Mouse (Mus musculus) intestine, postnatal 0 days (tissue): Measurements from ENCODE around the gene Aktip. TPM values are rescaled to one million over a fixed set of nuclear protein-coding genes. Genes with fewer than 3 reads are reported as not detected.

ENCODE experiments used
- ATAC-seq: fragments of 200-750 bp; cut with Nextera tagmentation; 2 replicates; pipeline ENCODE4 v1.8.0; 2017; ENCODE audit warnings: mild to moderate bottlenecking, moderate TSS enrichment, moderate library complexity
- H3K27ac ChIP-seq: fragments of 300-500 bp; sonication (generic); 2 replicates; pipeline ENCODE4 v1.5.1; 2014; ENCODE audit warnings: mild to moderate bottlenecking, low read depth, low read length, moderate library complexity
- H3K27me3 ChIP-seq: fragments of 300-500 bp; sonication (generic); replicated peaks from 2 replicates; pipeline ENCODE4 v1.6.1; 2014; ENCODE audit warnings: low read length, mixed read lengths; ENCODE audit not compliant: control insufficient read depth, insufficient read depth
- H3K36me3 ChIP-seq: fragments of 300-500 bp; sonication (generic); 2 replicates; pipeline ENCODE4 v1.6.1; 2014; ENCODE audit warnings: mild to moderate bottlenecking, moderate library complexity; ENCODE audit not compliant: control insufficient read depth, insufficient read depth
- H3K4me1 ChIP-seq: fragments of 300-500 bp; sonication (generic); replicated peaks from 2 replicates; pipeline ENCODE4 v1.6.1; 2014; ENCODE audit warnings: antibody characterized with exemption, low read length, mixed read lengths; ENCODE audit not compliant: control insufficient read depth, insufficient read depth
- H3K4me2 ChIP-seq: fragments of 300-500 bp; sonication (generic); replicated peaks from 2 replicates; pipeline ENCODE4 v1.6.1; 2014; ENCODE audit warnings: low read depth, mild to moderate bottlenecking, moderate library complexity
- H3K4me3 ChIP-seq: fragments of 300-500 bp; sonication (generic); 2 replicates; pipeline ENCODE4 v1.5.1; 2014; ENCODE audit warnings: low read depth, low read length
- H3K9ac ChIP-seq: fragments of 300-500 bp; sonication (generic); 2 replicates; pipeline ENCODE4 v1.6.1; 2014; ENCODE audit warnings: mild to moderate bottlenecking, low read depth, low read length
- H3K9me3 ChIP-seq: fragments of 300-500 bp; sonication (generic); 2 replicates; pipeline ENCODE4 v1.6.1; 2016; ENCODE audit warnings: mixed run types; ENCODE audit not compliant: control insufficient read depth
- CTCF ChIP-seq: sonication (generic); IDR thresholded peaks from 2 replicates; pipeline ENCODE4 v1.5.1; 2016; ENCODE audit warnings: low read depth, mild to moderate bottlenecking, control low read depth, antibody characterized with exemption, moderate library complexity
- WGBS: fragments of 180-500 bp; shearing (Covaris S2); extraction: QIAGEN DNeasy Blood & Tissue Kit; methylation state at CpG from one replicate; pipeline ENCODE4 v1.1.7; 2014; 5-methylcytosine and 5-hydroxymethylcytosine counted together
- polyA plus RNA-seq: library from polyadenylated mRNA; unstranded; fragments of >200 nt; fragmentation: Nextera tagmentation; extraction: Ambion mirVana; gene quantifications from 2 replicates; pipeline ENCODE4 v1.2.1, GENCODE M21; 2015

The Aktip gene
- polyA plus RNA-seq, 1 experiment from 2014 or later = 29.1 TPM

DNA sequence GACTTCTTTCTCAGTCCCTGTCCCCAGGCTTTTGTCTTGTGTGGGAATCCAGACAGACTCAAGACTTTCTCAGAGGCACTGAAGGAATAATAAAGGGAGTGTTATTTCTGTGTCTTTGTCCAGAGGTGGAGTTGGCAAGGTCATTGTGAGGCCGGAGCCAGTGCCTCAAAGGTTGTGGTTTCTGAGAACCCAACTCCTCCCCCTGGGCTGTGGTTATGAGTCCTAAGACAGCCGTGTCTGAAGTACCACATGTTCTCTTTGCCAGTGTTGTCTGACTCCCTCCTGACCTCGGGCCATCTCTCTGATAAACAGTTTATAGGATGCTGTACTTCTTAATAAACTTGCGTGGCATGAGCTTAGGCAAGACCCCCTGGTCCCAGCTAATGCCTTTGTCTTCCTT, 134.6 kb downstream of the Aktip start:
- Histone ChIP-seq H3K4me1 (0 out of 2 replicates have a peak, but pooled peaks cover 2% of the 10 kb centered on the region), H3K9ac (no peak overlapping the region), H3K36me3 (no peaks in the 10 kb centered on the region), H3K4me2 (no peak overlapping the region), H3K27me3 (no peaks in the 10 kb centered on the region), H3K27ac (no peak overlapping the region), H3K4me3 (no peak overlapping the region), H3K9me3 (no peaks in the 10 kb centered on the region)
- WGBS = 61% methylated on average over 4 of the region's 4 CpGs
- ATAC-seq = no peak
- no peak for TF ChIP-seq CTCF

Other genes with a start within 250 kb of the Aktip start
- gene Rbl2, start 129.9 kb downstream of the Aktip start, polyA plus RNA-seq = 6.5 and 7.3 TPM in 2 replicates
- 2.6 and 2.7 TPM in 2 replicates for gene Rpgrip1l, start 113.3 kb upstream of the Aktip start, polyA plus RNA-seq
- 21.7 and 22.7 TPM in 2 replicates for gene Fto, start 113.5 kb upstream of the Aktip start, polyA plus RNA-seq